18 mouse cellular contexts compared by ENCODE assay signal in genomic region chr14:54988350-54988874, GRCm38 (mm10). TPM values are rescaled to one million over a fixed set of nuclear protein-coding genes. Genes with fewer than 3 reads are reported as not detected.
"Had no signal": no experiment of that assay in that cellular context is flagged by ENCODE, and none has a peak within 500 bp of the region (broad histone marks: within the 10 kb centered on the region; RNA-seq: fewer than 3 reads in every experiment).

No protein-coding gene starts in this region.

RNA-seq across cellular contexts. Expression of gene Myh7, which starts 6.0 kb away (rescaled TPM):
- total RNA-seq: megakaryocyte, adult 5-6 weeks; megakaryocyte-erythroid progenitor cell, adult 5-6 weeks; monocyte, adult 5-6 weeks; neutrophil, adult 5-6 weeks had no signal
- polyA plus RNA-seq: spleen, adult 2 months had no signal

RNA-seq across cellular contexts. Expression of gene Gm17428, which starts 11.7 kb away (rescaled TPM):
- total RNA-seq: megakaryocyte, adult 5-6 weeks; megakaryocyte-erythroid progenitor cell, adult 5-6 weeks; midbrain, postnatal 0 days; monocyte, adult 5-6 weeks; neutrophil, adult 5-6 weeks had no signal
- polyA plus RNA-seq: lung, embryonic 14.5 days; lung, embryonic 16.5 days; midbrain, embryonic 10.5 days; midbrain, embryonic 12.5 days; midbrain, embryonic 14.5 days; midbrain, postnatal 0 days; neural tube, embryonic 12.5 days; neural tube, embryonic 14.5 days; spleen, adult 2 months; stomach, embryonic 15.5 days; stomach, postnatal 0 days; testis, adult 2 months; thymus, adult 2 months; urinary bladder, adult 2 months had no signal

RNA-seq across cellular contexts. Expression of gene Myh6, which starts 21.7 kb away (rescaled TPM):
- total RNA-seq: megakaryocyte, adult 5-6 weeks; megakaryocyte-erythroid progenitor cell, adult 5-6 weeks; monocyte, adult 5-6 weeks; neutrophil, adult 5-6 weeks had no signal

RNA-seq across cellular contexts. Expression of gene Cmtm5, which starts 52.4 kb away (rescaled TPM):
- total RNA-seq: megakaryocyte, adult 5-6 weeks; megakaryocyte-erythroid progenitor cell, adult 5-6 weeks; monocyte, adult 5-6 weeks; neutrophil, adult 5-6 weeks had no signal
- polyA plus RNA-seq: testis, adult 2 months had no signal
